Mouse (Mus musculus) brown adipose tissue, adult 24 weeks (tissue): ENCODE measurements around the gene Gcg. TPM values are rescaled to one million over a fixed set of nuclear protein-coding genes. Genes with fewer than 3 reads are reported as not detected.

Experiments
- H3K27ac ChIP-seq: fragments of 200-500 bp; replicated peaks from 2 replicates; pipeline ENCODE4 v1.5.1; 2012; ENCODE audit warnings: low read depth, mild to moderate bottlenecking, low read length
- H3K4me1 ChIP-seq: fragments of 200-500 bp; 2 replicates; pipeline ENCODE4 v1.6.1; 2012; ENCODE audit warnings: low read length, mixed read lengths; ENCODE audit not compliant: control insufficient read depth, insufficient read depth, insufficient read length
- H3K4me3 ChIP-seq: fragments of 200-500 bp; 2 replicates; pipeline ENCODE4 v1.5.1; 2012; ENCODE audit warnings: low read depth, mild to moderate bottlenecking, low read length, moderate library complexity; ENCODE audit not compliant: insufficient read depth
- polyA plus RNA-seq: library from polyadenylated mRNA; stranded (reverse); fragments of >200 nt; gene quantifications from 2 replicates; pipeline ENCODE4 v1.2.4, GENCODE M21; 2012; ENCODE audit not compliant: missing spikeins, insufficient read depth, insufficient read length

Gene Gcg
- polyA plus RNA-seq, 1 experiment, result not detected

GRCm38 (mm10) chr2:62484906-62485305 is 1.5 kb upstream of the Gcg start:
- Histone ChIP-seq H3K4me1 (no peaks in the 10 kb centered on the region), H3K27ac (no peak overlapping the region), H3K4me3 (no peak overlapping the region)

GRCm38 (mm10) chr2:62480285-62481198 is 2.9 kb downstream of the Gcg start:
- no peak overlapping the region for H3K27ac ChIP-seq
- no peaks in the 10 kb centered on the region for H3K4me1 ChIP-seq
- H3K4me3 ChIP-seq, result no peak overlapping the region

- H3K27ac ChIP-seq, result no peak overlapping the region
- H3K4me1 ChIP-seq, result no peaks in the 10 kb centered on the region
- no peak overlapping the region for H3K4me3 ChIP-seq
Measured at GRCm38 (mm10) chr2:62469551-62469950, 13.9 kb downstream of the Gcg start.

- Histone ChIP-seq H3K4me1 (no peaks in the 10 kb centered on the region; the same call in 1 of the 2 replicates), H3K27ac (no peak overlapping the region), H3K4me3 (no peak overlapping the region)
Measured at GRCm38 (mm10) chr2:62463287-62463686, 20.2 kb downstream of the Gcg start.

- H3K4me3 ChIP-seq, result no peak overlapping the region
- H3K4me1 ChIP-seq, result no peaks in the 10 kb centered on the region; the same call in 1 of the 2 replicates
- H3K27ac ChIP-seq, result no peak overlapping the region
Measured at GRCm38 (mm10) chr2:62462174-62462573, 21.3 kb downstream of the Gcg start.

- H3K27ac ChIP-seq, result no peak overlapping the region
- H3K4me3 ChIP-seq, result no peak overlapping the region
- no peaks in the 10 kb centered on the region; the same call in 1 of the 2 replicates for H3K4me1 ChIP-seq
Measured at GRCm38 (mm10) chr2:62460815-62461450, 22.5 kb downstream of the Gcg start.

- no peaks in the 10 kb centered on the region; the same call in 1 of the 2 replicates for H3K4me1 ChIP-seq
- H3K4me3 ChIP-seq, result no peak overlapping the region
- H3K27ac ChIP-seq, result no peak overlapping the region
Measured at GRCm38 (mm10) chr2:62460231-62460710, 23.2 kb downstream of the Gcg start.

GRCm38 (mm10) chr2:62459241-62460174 is 23.9 kb downstream of the Gcg start:
- no peak overlapping the region for H3K4me3 ChIP-seq
- H3K27ac ChIP-seq, result no peak overlapping the region
- no peaks in the 10 kb centered on the region; the same call in 1 of the 2 replicates for H3K4me1 ChIP-seq

- no peaks in the 10 kb centered on the region; the same call in 1 of the 2 replicates for H3K4me1 ChIP-seq
- H3K27ac ChIP-seq, result no peak overlapping the region
- no peak overlapping the region for H3K4me3 ChIP-seq
Measured at GRCm38 (mm10) chr2:62458070-62458469, 25.4 kb downstream of the Gcg start.

GRCm38 (mm10) chr2:62454991-62455390 is 28.5 kb downstream of the Gcg start:
- no peak overlapping the region for H3K27ac ChIP-seq
- no peaks in the 10 kb centered on the region; the same call in 1 of the 2 replicates for H3K4me1 ChIP-seq
- no peak overlapping the region for H3K4me3 ChIP-seq

- H3K4me3 ChIP-seq, result no peak overlapping the region
- H3K4me1 ChIP-seq, result no peaks in the 10 kb centered on the region
- H3K27ac ChIP-seq, result no peak overlapping the region
Measured at GRCm38 (mm10) chr2:62454033-62454432, 29.4 kb downstream of the Gcg start.

- no peak overlapping the region for H3K27ac ChIP-seq
- no peak overlapping the region for H3K4me3 ChIP-seq
- no peaks in the 10 kb centered on the region for H3K4me1 ChIP-seq
Measured at GRCm38 (mm10) chr2:62450364-62450763, 33.1 kb downstream of the Gcg start.

- no peaks in the 10 kb centered on the region for H3K4me1 ChIP-seq
- H3K4me3 ChIP-seq, result no peak overlapping the region
- no peak overlapping the region for H3K27ac ChIP-seq
Measured at GRCm38 (mm10) chr2:62449692-62450346, 33.6 kb downstream of the Gcg start.

- peak overlapping the region; percentile 23; the same call in 1 of the 2 replicates for H3K4me3 ChIP-seq
- H3K4me1 ChIP-seq, result peaks cover 4% of the 10 kb centered on the region; the same call in 1 of the 2 replicates
- no peak overlapping the region for H3K27ac ChIP-seq
Measured at GRCm38 (mm10) chr2:62440802-62441544, 42.5 kb downstream of the Gcg start.
